Comparison of ENCODE assay signal across 19 mouse cellular contexts in the genomic region with DNA sequence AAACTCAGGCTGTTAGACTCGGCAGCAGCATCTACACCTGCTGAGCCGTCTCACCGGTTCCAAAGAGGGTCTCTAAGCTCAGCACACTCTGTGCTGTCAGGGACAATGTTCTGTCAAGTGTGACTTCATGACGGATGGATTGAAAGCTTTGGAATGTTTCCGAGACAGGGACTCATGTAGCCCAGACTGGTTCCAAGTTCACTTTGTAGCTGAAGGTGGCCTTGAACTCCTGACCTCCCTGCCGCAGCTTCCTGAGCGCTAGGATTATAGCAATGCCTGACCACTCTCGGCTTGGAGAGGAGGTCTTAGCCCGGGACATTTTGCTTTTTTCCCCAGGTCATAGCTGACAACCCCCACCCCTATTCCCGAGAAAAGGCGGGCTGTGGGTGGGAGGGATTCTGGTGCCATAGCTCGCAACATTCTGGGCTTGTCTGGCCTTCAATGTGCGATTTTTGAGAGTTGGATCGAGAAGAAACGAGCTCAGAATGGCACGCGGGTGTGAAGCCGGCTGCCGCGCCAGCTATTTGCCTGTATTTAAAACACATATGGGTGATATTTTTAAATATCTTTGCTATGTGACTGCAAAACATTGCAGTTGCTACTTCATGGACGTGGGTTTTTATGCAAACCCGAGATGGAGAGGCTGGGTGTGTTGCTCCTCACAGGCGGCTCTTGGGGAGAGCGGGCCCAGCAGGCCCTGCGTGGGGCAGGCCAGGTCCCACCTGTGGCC. TPM values are rescaled to one million over a fixed set of nuclear protein-coding genes. Genes with fewer than 3 reads are reported as not detected.
A peak's percentile ranks its signal among the peaks of the same experiment; 100 is the strongest.
DNase-seq lines count a peak whose midpoint lies in the region; ATAC-seq and TF ChIP-seq lines count a peak whose summit lies in the region.
"Had no signal": no experiment of that assay in that cellular context is flagged by ENCODE, and none has a peak within 500 bp of the region (broad histone marks: within the 10 kb centered on the region; RNA-seq: fewer than 3 reads in every experiment).

No protein-coding gene starts in this region.

- peaks cover 51% of the 10 kb centered on the region for H3K4me1 ChIP-seq in heart, embryonic 13.5 days

- WGBS in heart, embryonic 13.5 days: 63% methylated on average over 25 of the region's 25 CpGs

- H3K4me3 ChIP-seq in heart, embryonic 13.5 days: no peak overlapping the region
- H3K4me3 ChIP-seq in layer of hippocampus, adult 2 months: no peak overlapping the region
- H3K4me3 ChIP-seq: embryonic facial prominence, embryonic 12.5 days; gastrocnemius, adult 2 months; liver, embryonic 15.5 days; myocyte had no signal

- H3K9me3 ChIP-seq in heart, embryonic 13.5 days: peaks cover 4% of the 10 kb centered on the region; the same call in 1 of the 2 replicates
- H3K9me3 ChIP-seq: embryonic facial prominence, embryonic 12.5 days; liver, embryonic 15.5 days had no signal

- H3K36me3 ChIP-seq in heart, embryonic 13.5 days: no peaks in the 10 kb centered on the region
- H3K36me3 ChIP-seq: embryonic facial prominence, embryonic 12.5 days; liver, embryonic 15.5 days had no signal

- 0 out of 2 replicates have a peak overlapping the region, but pooled peaks have one; percentile 56 for H3K9ac ChIP-seq in heart, embryonic 13.5 days
- H3K9ac ChIP-seq: embryonic facial prominence, embryonic 12.5 days; liver, embryonic 15.5 days had no signal

- H3K27ac ChIP-seq in heart, embryonic 13.5 days (replicated peaks): peak overlapping the region; percentile 79
- H3K27ac ChIP-seq in layer of hippocampus, adult 2 months: no peak overlapping the region; the same call in 1 of the 2 replicates
- H3K27ac ChIP-seq: embryonic facial prominence, embryonic 12.5 days; gastrocnemius, adult 2 months; liver, embryonic 15.5 days had no signal

- H3K27me3 ChIP-seq in heart, embryonic 13.5 days (replicated peaks): no peaks in the 10 kb centered on the region
- H3K27me3 ChIP-seq: liver, embryonic 15.5 days had no signal

- H3K4me2 ChIP-seq in heart, embryonic 13.5 days: 0 out of 2 replicates have a peak overlapping the region, but pooled peaks have one; percentile 59
- H3K4me2 ChIP-seq: liver, embryonic 15.5 days; midbrain, embryonic 11.5 days had no signal

- TF ChIP-seq CTCF in layer of hippocampus, adult 2 months (conservative IDR thresholded peaks at IDR 0.05): no peak

- no peak for ATAC-seq in heart, embryonic 13.5 days (ENCODE audit: extremely low read depth, insufficient number of reproducible peaks, low FRiP score, low TSS enrichment)

- no peak for DNase-seq in heart, adult 8-10 months (ENCODE audit: low spot score)
- DNase-seq in R1 (ENCODE audit: low read depth, low spot score): peak; percentile 60
- DNase-seq in layer of hippocampus, adult 2 months (ENCODE audit: low spot score in 2 of 2): peak; percentile 56 to 62
- DNase-seq in right cerebral cortex, adult 2 months (ENCODE audit: low spot score in 2 of 2): peak; percentile 67 to 72
- DNase-seq in urinary bladder, postnatal 14 days (ENCODE audit: low spot score): no peak
- DNase-seq in T-cell, adult 2 months (ENCODE audit: low spot score): no peak
- no peak for DNase-seq in embryo, embryonic 11 days
- DNase-seq: adrenal gland, adult 2 months; cerebellum, postnatal 25 days; gastrocnemius, adult 2 months; kidney, postnatal 14 days; lung, postnatal 14 days; thymus, adult 2 months had no signal

RNA-seq across cellular contexts. Expression of a gene that starts 13.5 kb away (rescaled TPM):
- polyA plus RNA-seq in heart, embryonic 13.5 days (2015; fragmentation: Nextera tagmentation; extraction: Ambion mirVana): 4.5 and 4.8 TPM in 2 replicates
- total RNA-seq in heart, adult 8-10 months (2022): 10 to 100 TPM; 16.1 to 21.3 (median 20.0) TPM
- 10 to 100 TPM; 30.0 to 30.9 TPM for total RNA-seq in layer of hippocampus, adult 2 months (2021)

RNA-seq across cellular contexts. Expression of a gene that starts 37.4 kb away (rescaled TPM):
- 7,724 and 9,145 TPM in 2 replicates for polyA plus RNA-seq in heart, embryonic 13.5 days (2015; fragmentation: Nextera tagmentation; extraction: Ambion mirVana)
- total RNA-seq in heart, adult 8-10 months (2022): over 10,000 TPM; 21,987 to 25,864 (median 23,706) TPM
- under 1 TPM in 1 of 2 experiments, not detected in 1; 0.88 TPM for total RNA-seq in layer of hippocampus, adult 2 months (2021)
- total RNA-seq: adrenal gland, adult 2 months had no signal
- polyA plus RNA-seq: adrenal gland, adult 2 months; intestine, embryonic 14.5 days had no signal

Comparison
In these comparisons a context has a peak if more than half of its experiments do, and no peak if none do; other contexts are left out.
1. DNase-seq: peak in R1 (single experiment), layer of hippocampus, adult 2 months (2 of 2) and right cerebral cortex, adult 2 months (2 of 2); none in heart, adult 8-10 months (single experiment), urinary bladder, postnatal 14 days (single experiment), T-cell, adult 2 months (single experiment) and embryo, embryonic 11 days (single experiment).
2. RNA of a gene that starts 37.4 kb away (total RNA-seq): 21,987 to 25,864 TPM in heart, adult 8-10 months; 0.88 TPM in layer of hippocampus, adult 2 months; every median in the first group is over 1,000 times any median in the second.